Mouse (Mus musculus) naive thymus-derived CD4-positive, alpha-beta T cell, adult 2 months (primary cell): ENCODE data around the gene Zfp692.
"Not testable (repeated sequence)": the region's sequence is repeated elsewhere in the genome, so short reads cannot be mapped to it uniquely, and the experiment has no call there.

Experiments used
- DNase-seq: peaks from one replicate; pipeline ENCODE4 v3.0.0-alpha.2; 2011; ENCODE audit warnings: low read depth

Gene Zfp692

GRCm38 (mm10) chr11:58354927-58355326 lies 48.1 kb downstream of the Zfp692 start:
- no peak for DNase-seq

DNA sequence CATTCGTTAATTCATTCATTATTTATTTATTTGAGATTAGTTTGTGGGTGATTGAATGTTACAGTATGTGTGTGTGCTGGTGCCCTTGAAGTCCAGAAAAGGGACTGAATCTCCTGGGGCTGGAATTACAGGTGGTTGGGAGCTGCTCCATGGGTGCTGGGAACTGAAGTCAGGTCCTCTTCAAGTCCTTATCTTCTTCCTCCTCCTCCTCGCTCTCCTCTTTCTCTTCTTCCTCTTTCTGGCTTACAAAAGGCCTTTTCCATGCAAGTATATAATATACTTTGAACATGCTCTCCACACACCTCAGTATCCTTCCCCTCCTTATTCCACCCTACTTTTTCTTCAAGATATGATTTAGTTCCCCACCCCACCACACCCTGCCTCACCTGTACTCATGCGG lies 50.2 kb downstream of the Zfp692 start:
- DNase-seq, result no peak

DNA sequence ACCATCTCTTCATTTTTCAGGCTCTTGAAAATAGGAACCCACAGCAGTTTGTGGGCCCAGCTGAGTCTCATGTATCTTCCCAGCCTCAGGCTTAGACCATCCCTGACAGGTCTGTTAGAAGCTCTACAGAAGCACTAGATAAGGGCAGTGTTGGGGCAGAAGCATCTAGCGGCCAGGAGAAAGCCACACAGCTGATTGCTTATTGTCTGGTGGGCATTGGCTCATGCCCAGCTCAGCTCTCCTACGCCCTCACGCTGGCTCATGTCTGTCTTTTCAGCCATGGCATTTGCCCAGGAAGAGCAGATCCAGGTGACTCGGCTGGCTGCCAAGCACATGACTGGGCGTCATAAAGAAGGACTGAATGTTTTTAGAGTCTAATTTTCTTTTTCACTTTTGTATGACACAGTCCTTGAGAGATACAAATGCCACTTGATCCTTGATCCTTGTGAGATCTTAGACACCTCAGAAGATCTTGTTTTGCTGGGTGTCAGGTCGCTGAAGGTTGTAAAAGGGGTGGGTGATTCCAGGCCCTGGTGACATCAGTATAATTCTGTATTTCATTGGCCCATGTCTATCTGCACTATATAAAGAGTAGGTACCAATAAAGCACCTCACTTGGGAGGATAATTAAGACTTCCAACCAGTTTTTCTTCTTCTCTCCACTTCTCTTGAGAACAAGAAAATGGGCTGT lies 51.1 kb downstream of the Zfp692 start:
- no peak for DNase-seq

DNA sequence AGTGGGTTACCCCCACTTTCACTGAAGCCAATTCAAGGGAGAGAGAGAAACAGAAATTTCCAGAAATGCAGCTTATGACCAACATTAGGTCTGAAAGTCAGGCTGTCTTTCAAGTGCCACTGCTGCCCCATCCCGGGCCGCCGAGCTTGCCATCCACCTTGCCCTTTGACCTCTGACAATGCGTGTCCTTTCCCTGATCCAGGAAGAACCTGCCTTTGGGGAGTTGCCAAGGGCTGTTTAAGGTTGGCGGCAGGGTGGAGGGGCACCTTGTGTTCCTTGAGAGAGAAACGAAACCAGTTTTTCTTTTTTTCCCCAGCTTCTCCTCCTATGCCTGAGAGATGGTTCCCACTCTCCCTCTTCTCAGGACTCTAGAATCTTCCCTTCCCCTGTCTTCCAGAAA lies 55.7 kb downstream of the Zfp692 start:
- DNase-seq, result not testable (repeated sequence)
